Mouse (Mus musculus) c-Kit-positive CD71-positive TER-119-positive erythroid progenitor cells, embryonic 14.5 days (primary cell): ENCODE measurements around the gene Casc4.
A peak's percentile ranks its signal among the peaks of the same experiment; 100 is the strongest.

Experiments used
- DNase-seq: peaks from one replicate; pipeline ENCODE4 v3.0.0-alpha.2; 2013; ENCODE audit warnings: low spot score

Gene Casc4

DNA sequence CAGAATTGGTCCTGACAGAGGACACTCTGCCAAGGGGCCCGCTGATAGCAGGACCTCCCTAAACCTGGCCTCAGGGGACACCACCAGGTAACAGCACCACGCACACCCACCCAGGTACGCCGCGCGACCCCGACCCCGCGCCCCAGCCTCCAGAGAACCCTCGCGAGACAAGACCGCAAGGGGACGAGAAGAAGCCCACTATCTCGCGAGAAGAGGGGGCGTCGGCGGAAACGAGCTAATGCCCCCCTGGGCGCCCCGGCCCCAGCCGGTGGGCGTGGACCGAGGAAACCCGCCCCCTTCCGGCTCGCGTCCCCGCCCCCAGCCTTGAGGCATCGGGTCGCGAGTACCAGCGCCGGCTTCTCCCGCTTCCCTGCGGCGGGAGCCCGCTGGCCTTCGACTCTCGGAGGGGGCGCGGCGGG, at the start of gene Casc4:
Gene Casc4 (plus strand): TSS at position 339 of the 419 bp plus-strand sequence.
- DNase-seq, result peak; percentile 67

- DNase-seq, result no peak
These were observed 45.0 kb upstream of the Casc4 start for GRCm38 (mm10) chr2:121821787-121822186.

DNA sequence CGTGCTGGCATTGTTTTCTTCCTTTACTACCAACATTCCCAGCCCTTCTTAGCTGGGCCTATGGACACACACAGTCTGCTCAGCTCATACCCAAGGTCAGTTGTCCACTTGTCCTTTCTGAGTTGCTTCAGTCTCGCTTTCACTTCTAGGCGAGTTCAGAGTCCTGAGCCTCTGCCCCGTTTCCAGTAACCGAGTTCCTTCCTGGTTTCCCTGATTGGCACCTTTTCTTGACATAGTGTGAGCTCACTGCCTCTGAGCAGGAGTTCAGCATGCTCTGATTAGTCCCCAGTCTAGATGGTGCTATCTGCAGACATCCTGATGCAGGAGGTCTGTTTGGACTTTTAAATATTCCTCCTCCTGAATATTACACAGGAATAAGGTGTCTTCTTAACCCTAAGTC, 42.1 kb upstream of the Casc4 start:
- DNase-seq, result no peak

DNA sequence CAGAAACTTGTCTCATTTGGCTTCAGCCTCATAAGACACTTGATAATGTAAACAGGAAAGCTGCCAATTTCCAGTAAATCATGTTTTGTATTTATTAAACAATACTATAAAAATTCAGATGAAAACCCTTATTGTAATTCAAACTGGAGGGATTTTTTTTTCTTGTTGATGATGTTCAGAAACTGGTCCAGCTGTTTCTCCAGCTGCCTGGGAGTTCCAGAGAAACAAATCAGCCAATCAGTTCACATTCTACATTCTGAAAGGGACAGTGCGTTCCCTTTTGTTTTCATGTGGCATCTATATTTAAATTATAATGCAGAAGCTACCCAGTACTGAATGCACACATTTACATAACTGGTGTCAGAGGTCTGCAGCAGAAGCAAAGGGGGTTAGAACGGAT, 40.6 kb upstream of the Casc4 start:
- DNase-seq, result no peak

- no peak for DNase-seq
These were observed 38.4 kb upstream of the Casc4 start for GRCm38 (mm10) chr2:121828411-121828810.

DNA sequence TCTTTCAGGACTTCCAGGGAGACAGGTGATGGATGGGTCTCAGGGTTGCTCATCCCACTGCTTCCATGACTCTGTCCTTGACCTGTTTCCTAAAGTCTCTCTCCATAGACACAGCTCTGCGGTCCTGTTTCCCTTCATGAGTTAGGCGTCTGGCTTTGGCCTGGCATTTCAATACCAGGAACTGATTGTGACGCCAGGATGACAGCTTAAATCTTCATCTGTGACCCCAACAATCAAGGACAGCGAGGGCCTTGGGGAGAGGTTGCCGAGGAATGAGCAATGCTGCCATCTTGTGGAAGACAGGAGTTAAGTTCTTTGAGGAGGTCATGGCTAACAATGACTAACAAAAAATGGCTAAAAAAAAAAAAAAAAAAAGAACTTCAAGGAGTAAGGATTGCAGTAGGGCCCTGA, 34.3 kb upstream of the Casc4 start:
- peak; percentile 60 for DNase-seq

- DNase-seq, result no peak
These were observed 31.8 kb upstream of the Casc4 start for GRCm38 (mm10) chr2:121834926-121835325.

- DNase-seq, result peak; percentile 8
These were observed 25.3 kb upstream of the Casc4 start for GRCm38 (mm10) chr2:121841453-121841852.

DNA sequence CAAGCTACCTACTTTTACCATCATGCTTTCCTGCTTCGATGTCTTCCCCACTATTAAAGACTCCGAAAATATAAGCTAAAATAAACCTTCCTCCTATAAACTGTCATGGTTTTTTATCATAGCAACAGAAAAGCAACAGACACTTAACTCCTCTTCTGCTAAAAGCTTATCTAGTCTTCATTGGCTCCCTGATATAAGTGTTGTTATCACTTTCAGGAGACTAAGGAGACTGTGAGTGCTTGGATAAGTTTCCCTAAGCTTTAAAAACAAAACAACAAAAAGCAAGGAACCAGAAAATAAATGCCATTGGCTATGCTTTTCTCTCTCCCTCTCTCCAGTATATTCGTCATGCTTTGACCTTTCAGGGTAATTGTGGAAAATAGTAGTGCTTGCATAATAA, 24.5 kb upstream of the Casc4 start:
- DNase-seq, result peak; percentile 10

DNA sequence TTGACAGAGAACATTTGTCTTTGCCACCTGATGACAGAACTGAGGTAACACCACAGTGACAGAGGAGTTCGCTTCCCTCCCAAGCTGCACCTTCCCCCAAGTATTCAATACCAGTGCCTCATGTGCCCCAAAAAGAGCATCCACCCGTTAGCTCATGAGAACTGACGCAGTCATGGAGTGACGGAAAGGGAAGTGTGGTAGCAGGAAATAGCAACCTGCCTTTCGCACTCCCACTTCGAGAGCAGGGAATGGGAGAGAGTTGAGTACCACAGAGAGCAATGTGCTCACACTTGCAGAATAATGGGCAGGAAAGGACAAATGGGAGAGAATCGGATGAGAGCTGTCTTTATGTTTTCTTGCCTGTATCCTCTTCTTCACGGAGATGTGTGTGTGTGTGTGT, 20.7 kb upstream of the Casc4 start:
- DNase-seq, result no peak

DNA sequence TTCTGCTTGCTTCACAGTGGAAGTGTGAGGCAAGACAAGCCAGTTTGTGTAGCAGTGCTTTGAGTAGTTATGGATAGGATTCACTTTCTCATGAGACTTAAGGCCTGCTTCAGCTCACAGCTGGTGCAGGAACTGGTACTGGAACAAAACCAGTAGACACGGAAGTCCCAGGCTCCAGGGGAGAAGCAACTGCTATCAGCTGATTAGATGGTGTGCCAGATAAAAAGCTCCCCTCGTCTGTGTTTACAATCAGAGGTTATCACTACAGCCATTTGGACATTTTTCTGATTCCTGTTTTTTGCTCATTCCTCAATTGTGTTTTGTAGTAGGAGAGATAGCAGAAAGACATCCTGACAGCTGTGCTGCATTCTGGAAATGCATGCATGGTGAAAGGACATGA, 14.7 kb upstream of the Casc4 start:
- DNase-seq, result no peak

DNA sequence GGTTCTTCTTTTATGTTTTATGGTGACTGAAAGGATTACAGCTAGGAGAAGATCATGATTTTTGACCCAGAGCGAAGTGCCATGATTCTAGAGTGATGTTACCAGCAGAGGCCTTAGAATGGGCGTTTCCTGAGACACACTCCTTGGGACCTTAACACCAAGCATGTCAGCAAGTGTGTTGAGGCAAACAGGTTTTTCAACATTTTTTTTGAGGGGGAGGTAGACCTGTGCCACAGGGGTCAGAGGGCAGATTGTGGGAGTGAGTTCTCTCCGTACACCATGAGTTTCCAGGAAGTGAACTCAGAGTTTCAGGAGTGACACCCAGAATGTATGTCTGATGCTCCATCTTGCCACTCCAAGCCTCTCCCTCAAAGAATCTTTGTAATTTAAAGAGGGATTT, 12.8 kb upstream of the Casc4 start:
- DNase-seq, result no peak

GRCm38 (mm10) chr2:121859380-121859980, 7.3 kb upstream of the Casc4 start:
- no peak for DNase-seq

GRCm38 (mm10) chr2:121866071-121866601, 634 bp upstream of the Casc4 start:
- DNase-seq, result peak; percentile 10

GRCm38 (mm10) chr2:121867051-121867928, 520 bp downstream of the Casc4 start:
- peak; percentile 32 for DNase-seq

DNA sequence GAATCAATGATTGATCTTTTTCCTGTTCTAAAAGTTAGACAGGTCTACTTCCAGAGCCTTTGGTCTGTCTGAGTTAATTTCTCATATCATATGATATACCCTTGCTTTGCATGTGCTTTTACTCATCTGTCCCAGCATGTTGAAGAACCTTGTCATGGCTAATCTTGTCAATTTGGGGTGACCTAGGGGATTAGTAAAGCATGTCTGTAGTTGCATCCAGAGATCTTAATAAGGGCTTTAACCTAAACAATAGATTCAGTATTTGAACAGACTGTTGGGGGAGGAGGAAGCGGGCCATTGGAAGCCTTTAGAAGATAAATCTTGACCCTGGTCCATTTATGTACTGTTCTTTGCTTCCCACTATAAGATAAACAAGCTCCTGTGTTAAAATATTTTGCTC, 12.7 kb downstream of the Casc4 start:
- no peak for DNase-seq

- no peak for DNase-seq
These were observed 18.8 kb downstream of the Casc4 start for GRCm38 (mm10) chr2:121885509-121886106.

DNA sequence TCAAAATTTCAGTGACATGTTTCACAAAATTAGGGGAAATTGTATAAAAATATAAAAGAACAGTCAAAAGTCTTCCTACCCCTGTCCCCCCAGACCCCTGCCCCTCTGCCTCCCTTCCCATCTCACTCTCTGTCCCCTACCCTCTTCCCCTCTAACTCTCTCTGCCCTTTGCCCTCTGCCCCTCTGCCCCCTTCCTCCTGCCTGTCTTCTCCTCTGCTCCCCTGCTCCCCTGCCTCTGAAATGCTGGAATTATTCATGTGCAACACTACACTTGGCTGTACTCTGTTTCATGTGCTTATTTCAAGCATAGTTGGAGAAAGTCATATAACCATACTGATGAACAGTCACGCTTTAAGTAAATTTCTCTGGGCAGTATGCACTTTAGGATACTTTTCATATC, 19.6 kb downstream of the Casc4 start:
- DNase-seq, result no peak

DNA sequence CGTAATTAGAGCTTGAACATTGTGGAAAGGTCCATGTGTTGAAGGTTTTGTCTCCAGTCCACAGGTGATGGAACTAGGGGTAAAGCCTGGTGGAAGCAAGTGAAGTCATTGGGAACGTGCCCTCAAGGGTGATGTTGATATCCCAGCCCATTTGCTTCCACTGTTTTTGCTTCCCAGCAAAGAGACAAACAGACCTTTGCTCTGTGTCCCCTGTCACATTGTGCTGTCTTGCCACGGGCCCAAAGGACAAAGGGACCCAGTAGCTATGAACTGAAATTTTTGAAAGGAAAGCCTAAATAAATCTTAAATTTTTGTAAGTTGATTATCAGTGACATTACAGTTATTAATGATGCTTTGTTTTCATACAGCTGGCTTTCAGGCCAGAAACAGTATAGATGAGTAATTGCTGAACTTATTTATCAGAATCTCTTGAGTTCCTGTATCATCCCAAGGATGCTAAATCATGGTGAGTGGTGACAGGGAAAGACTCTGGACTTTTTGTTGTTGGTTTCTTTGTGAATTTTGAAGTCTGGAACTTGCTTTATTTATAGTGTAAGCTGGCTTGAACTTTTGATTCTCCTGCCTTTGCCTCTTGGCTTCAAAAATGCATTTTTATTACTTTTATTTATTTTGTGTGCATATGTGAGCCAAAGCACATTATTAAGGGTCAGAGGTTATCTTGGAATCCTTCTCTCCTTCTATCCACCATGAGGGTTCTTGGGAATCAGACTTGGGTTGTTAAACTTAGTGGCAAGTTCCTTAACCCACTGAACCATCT, 22.1 kb downstream of the Casc4 start:
- no peak for DNase-seq

DNA sequence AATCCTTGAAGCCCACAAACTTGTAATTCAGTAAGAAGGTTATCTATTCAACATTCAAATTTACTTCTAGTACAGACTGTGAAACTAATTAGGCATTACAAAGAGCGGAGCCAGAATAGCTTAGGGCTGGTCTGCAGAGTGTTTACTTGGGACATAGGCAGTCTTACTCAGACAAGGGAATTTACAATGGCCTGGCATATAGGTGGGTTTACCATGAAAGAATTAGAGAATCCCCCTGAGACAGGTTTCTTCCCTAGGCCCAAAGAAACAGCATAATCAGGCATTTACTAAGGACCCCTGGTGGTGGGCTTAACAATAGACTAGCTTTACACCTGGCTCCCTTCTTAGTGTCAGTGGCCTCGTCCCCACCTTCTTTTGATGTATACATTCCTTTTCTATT, 28.5 kb downstream of the Casc4 start:
- no peak for DNase-seq

DNA sequence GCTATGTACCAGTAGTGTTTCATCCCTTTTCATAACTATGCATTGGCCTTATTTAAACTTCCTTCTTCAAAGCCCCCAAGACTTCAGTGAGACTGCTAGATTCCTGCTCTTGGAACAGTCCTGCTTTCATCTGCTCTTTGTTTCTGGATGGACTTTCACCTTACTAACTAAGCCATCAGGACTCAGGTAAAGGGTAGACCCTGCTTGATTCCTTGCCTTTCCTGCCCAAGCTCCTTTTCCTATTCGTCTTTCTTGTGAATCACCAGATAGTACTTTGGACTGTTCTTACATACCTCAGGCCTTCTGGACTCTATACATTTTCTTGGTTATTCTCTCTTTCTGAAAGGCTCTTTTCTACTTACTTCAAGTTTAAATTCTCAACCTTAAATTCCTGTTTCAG, 30.1 kb downstream of the Casc4 start:
- DNase-seq, result no peak

GRCm38 (mm10) chr2:121909975-121910374, 43.2 kb downstream of the Casc4 start:
- DNase-seq, result no peak
